Mouse (Mus musculus) MEL (cell line): ENCODE measurements around the gene Wnt10a. TPM values are rescaled to one million over a fixed set of nuclear protein-coding genes. Genes with fewer than 3 reads are reported as not detected.

Experiments used
- DNase-seq: peaks from one replicate; pipeline ENCODE4 v3.0.0; 2011; ENCODE audit warnings: low read depth, low spot score
- H3K27ac ChIP-seq: 2 replicates; pipeline ENCODE4 v1.5.1; 2012; ENCODE audit warnings: low read depth, mild to moderate bottlenecking, control low read depth, low read length, moderate library complexity; ENCODE audit not compliant: control insufficient read depth
- H3K27me3 ChIP-seq, 2 experiments: fragments of 150-350 bp in 1 of 2; sonication (generic) in 1 of 2; 2 replicates each; pipeline ENCODE4 v1.6.1; 2012; ENCODE audit warnings: low read length in 2 of 2, mild to moderate bottlenecking in 2 of 2, improper control_type of control experiment in 1 of 2, moderate library complexity in 1 of 2; ENCODE audit not compliant: insufficient read depth in 2 of 2, control insufficient read depth in 1 of 2
- H3K36me3 ChIP-seq, 2 experiments: 2 replicates each; pipeline ENCODE4 v1.6.1; 2012 to 2014; ENCODE audit warnings: low read length in 2 of 2, improper control_type of control experiment in 1 of 2, inconsistent platforms in 1 of 2, mild to moderate bottlenecking in 1 of 2; ENCODE audit not compliant: insufficient read depth in 2 of 2, control insufficient read depth in 1 of 2
- H3K4me1 ChIP-seq, 2 experiments: fragments of 150-350 bp in 1 of 2; sonication (generic) in 1 of 2; 2 replicates each; pipeline ENCODE4 v1.6.1; 2012; ENCODE audit warnings: low read length in 2 of 2, improper control_type of control experiment in 1 of 2, mild to moderate bottlenecking in 1 of 2; ENCODE audit not compliant: insufficient read depth in 2 of 2, control insufficient read depth in 1 of 2
- H3K4me3 ChIP-seq, 2 experiments: fragments of 150-350 bp in 1 of 2; sonication (generic) in 1 of 2; 2 replicates each; pipeline ENCODE4 v1.5.1; 2012; ENCODE audit warnings: low read depth in 2 of 2, low read length in 2 of 2, mild to moderate bottlenecking in 2 of 2, moderate library complexity in 2 of 2, control low read depth in 1 of 2, improper control_type of control experiment in 1 of 2; ENCODE audit not compliant: control insufficient read depth in 1 of 2, insufficient read depth in 1 of 2
- H3K79me2 ChIP-seq: 2 replicates; pipeline ENCODE4 v1.6.1; 2012; ENCODE audit warnings: mild to moderate bottlenecking, low read length, moderate library complexity; ENCODE audit not compliant: control insufficient read depth, poor library complexity, insufficient read depth
- H3K9ac ChIP-seq: 2 replicates; pipeline ENCODE4 v1.6.1; 2012; ENCODE audit warnings: low read depth, mild to moderate bottlenecking, control low read depth, low read length, moderate library complexity; ENCODE audit not compliant: control insufficient read depth, poor library complexity, severe bottlenecking
- H3K9me3 ChIP-seq: fragments of 150-350 bp; sonication (generic); replicated peaks from 2 replicates; pipeline ENCODE4 v1.6.1; 2012; ENCODE audit warnings: mild to moderate bottlenecking, low read length, improper control_type of control experiment, moderate library complexity; ENCODE audit not compliant: insufficient read depth
- BHLHE40 ChIP-seq: IDR thresholded peaks from 2 replicates; pipeline ENCODE4 v1.6.1; 2012; ENCODE audit warnings: low read depth, mild to moderate bottlenecking, inconsistent platforms, low read length, improper control_type of control experiment, borderline replicate concordance
- CHD1 ChIP-seq: IDR thresholded peaks from 2 replicates; pipeline ENCODE4 v1.6.1; 2012; ENCODE audit warnings: low read depth, mild to moderate bottlenecking, inconsistent platforms, low read length, improper control_type of control experiment
- CHD2 ChIP-seq: IDR thresholded peaks from 2 replicates; pipeline ENCODE4 v1.6.1; 2011; ENCODE audit warnings: low read length, improper control_type of control experiment
- CTCF ChIP-seq, 3 experiments: IDR thresholded peaks in 2 of 3; conservative IDR thresholded peaks in 1 of 3; 2 replicates each; pipeline ENCODE4 v1.5.1; 2011 to 2012; ENCODE audit warnings: low read length in 3 of 3, low read depth in 2 of 3, mild to moderate bottlenecking in 2 of 3, improper control_type of control experiment in 1 of 3, inconsistent platforms in 1 of 3, mixed read lengths in 1 of 3, moderate library complexity in 1 of 3; ENCODE audit not compliant: control insufficient read depth in 1 of 3, insufficient read depth in 1 of 3, poor library complexity in 1 of 3, severe bottlenecking in 1 of 3
- E2F4 ChIP-seq: IDR thresholded peaks from 2 replicates; pipeline ENCODE4 v1.6.1; 2011; ENCODE audit warnings: low read depth, low read length, improper control_type of control experiment, borderline replicate concordance
- EP300 ChIP-seq, 2 experiments: IDR thresholded peaks; 2 replicates each; pipeline ENCODE4 v1.6.1; 2011; ENCODE audit warnings: improper control_type of control experiment in 2 of 2, low read length in 2 of 2, low read depth in 1 of 2, mild to moderate bottlenecking in 1 of 2
- GATA1 ChIP-seq: IDR thresholded peaks from 2 replicates; pipeline ENCODE4 v1.6.1; 2011; ENCODE audit warnings: low read depth, low read length, improper control_type of control experiment
- JUND ChIP-seq: IDR thresholded peaks from 2 replicates; pipeline ENCODE4 v1.6.1; 2011; ENCODE audit warnings: low read depth, mild to moderate bottlenecking, improper control_type of control experiment, low read length
- MAX ChIP-seq: IDR thresholded peaks from 2 replicates; pipeline ENCODE4 v1.6.1; 2011; ENCODE audit warnings: low read length, improper control_type of control experiment
- MAZ ChIP-seq: IDR thresholded peaks from 2 replicates; pipeline ENCODE4 v1.6.1; 2012; ENCODE audit warnings: low read depth, mild to moderate bottlenecking, inconsistent platforms, low read length, improper control_type of control experiment
- MXI1 ChIP-seq: IDR thresholded peaks from 2 replicates; pipeline ENCODE4 v1.6.1; 2011; ENCODE audit warnings: mild to moderate bottlenecking, low read depth, low read length, improper control_type of control experiment
- MYB ChIP-seq: IDR thresholded peaks from 2 replicates; pipeline ENCODE4 v1.6.1; 2011; ENCODE audit warnings: mild to moderate bottlenecking, low read depth, low read length, improper control_type of control experiment
- MYC ChIP-seq: IDR thresholded peaks from 2 replicates; pipeline ENCODE4 v1.6.1; 2011; ENCODE audit warnings: low read depth, mild to moderate bottlenecking, low read length, improper control_type of control experiment, moderate library complexity
- NRF1 ChIP-seq: IDR thresholded peaks from 2 replicates; pipeline ENCODE4 v1.6.1; 2014; ENCODE audit warnings: low read depth, mild to moderate bottlenecking, inconsistent platforms, low read length, improper control_type of control experiment, moderate library complexity; ENCODE audit not compliant: poor library complexity, insufficient read depth, severe bottlenecking
- POLR2A ChIP-seq, 2 experiments: IDR thresholded peaks; 2 replicates each; pipeline ENCODE4 v1.6.1; 2011 to 2012; ENCODE audit warnings: low read length in 2 of 2, mild to moderate bottlenecking in 2 of 2, control low read depth in 1 of 2, improper control_type of control experiment in 1 of 2, low read depth in 1 of 2, moderate library complexity in 1 of 2; ENCODE audit not compliant: control insufficient read depth in 1 of 2, insufficient read depth in 1 of 2, poor library complexity in 1 of 2
- POLR2AphosphoS5 ChIP-seq: IDR thresholded peaks from 2 replicates; pipeline ENCODE4 v1.6.1; 2012; ENCODE audit warnings: low read depth, borderline replicate concordance, mild to moderate bottlenecking, inconsistent platforms, low read length, moderate library complexity, mixed read lengths
- RAD21 ChIP-seq: IDR thresholded peaks from 2 replicates; pipeline ENCODE4 v1.6.1; 2011; ENCODE audit warnings: mild to moderate bottlenecking, low read depth, low read length, improper control_type of control experiment
- TBP ChIP-seq: IDR thresholded peaks from 2 replicates; pipeline ENCODE4 v1.8.0; 2011; ENCODE audit warnings: low read depth, low read length, improper control_type of control experiment
- TCF12 ChIP-seq: IDR thresholded peaks from 2 replicates; pipeline ENCODE4 v1.6.1; 2014; ENCODE audit warnings: low read depth, mild to moderate bottlenecking, inconsistent platforms, low read length, improper control_type of control experiment, moderate library complexity
- USF2 ChIP-seq, 2 experiments: IDR thresholded peaks; 2 replicates each; pipeline ENCODE4 v1.6.1; 2011 to 2012; ENCODE audit warnings: improper control_type of control experiment in 2 of 2, low read length in 2 of 2, borderline replicate concordance in 1 of 2, inconsistent platforms in 1 of 2, low read depth in 1 of 2, mild to moderate bottlenecking in 1 of 2; ENCODE audit not compliant: insufficient read depth in 1 of 2
- ZKSCAN1 ChIP-seq: IDR thresholded peaks from 2 replicates; pipeline ENCODE4 v1.6.1; 2012; ENCODE audit warnings: low read depth, mild to moderate bottlenecking, inconsistent platforms, low read length, improper control_type of control experiment, moderate library complexity
- ZNF384 ChIP-seq: IDR thresholded peaks from 2 replicates; pipeline ENCODE4 v1.6.1; 2012; ENCODE audit warnings: low read depth, mild to moderate bottlenecking, inconsistent platforms, low read length, improper control_type of control experiment
- polyA plus RNA-seq, 2 experiments: library from polyadenylated mRNA; stranded (reverse) in 1 of 2; unstranded in 1 of 2; fragments of >175 nt in 1 of 2; fragments of >200 nt in 1 of 2; gene quantifications; 2 replicates each; pipeline versions ENCODE4 v1.2.1 to v1.2.4; 2012; ENCODE audit warnings: low replicate concordance in 2 of 2, low read depth in 1 of 2; ENCODE audit not compliant: insufficient read length in 2 of 2, insufficient read depth in 1 of 2, missing spikeins in 1 of 2
- total RNA-seq: library from RNA; depleted of rRNA; stranded (reverse); fragments of 300-350 nt; gene quantifications from 2 replicates; pipeline ENCODE4 v1.2.3, GENCODE M21; 2012

The Wnt10a gene
- total and polyA plus RNA-seq, 3 experiments, result not detected

DNA sequence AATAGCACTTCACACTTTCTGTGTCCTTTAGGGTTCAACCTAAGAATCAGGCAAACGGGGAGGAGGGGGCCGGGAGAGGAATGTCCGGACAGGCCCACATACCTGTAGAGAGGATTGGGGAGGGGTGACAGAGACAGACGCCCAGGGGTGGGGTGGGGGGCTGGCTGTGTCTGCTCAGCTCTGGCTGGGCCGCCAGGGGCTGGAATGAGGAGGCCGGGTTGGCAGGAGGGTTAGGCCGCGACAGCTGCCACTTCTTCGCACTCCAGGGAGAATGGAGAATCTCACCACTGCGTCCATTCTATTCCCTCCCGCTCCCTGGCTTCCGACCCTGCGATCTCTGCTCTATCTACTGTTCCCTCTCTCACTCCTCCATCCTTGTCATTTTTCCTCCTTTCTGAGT, 7.8 kb upstream of the Wnt10a start:
- Histone ChIP-seq H3K36me3 (no peaks in the 10 kb centered on the region), H3K4me3 (no peak overlapping the region), H3K79me2 (no peaks in the 10 kb centered on the region), H3K27me3 (peaks cover 1 to 4% of the 10 kb centered on the region in 2 experiments; a peak in 3 of 4 replicates), H3K9ac (no peak overlapping the region), H3K27ac (no peak overlapping the region), H3K9me3 (no peaks in the 10 kb centered on the region), H3K4me1 (no peaks in the 10 kb centered on the region)
- DNase-seq, result no peak
- TF ChIP-seq RAD21 (no peak), EP300 (IDR thresholded peaks at IDR 0.05; ENCODE audit: low read depth in 1 of 2, low read length in 2 of 2) (no peak), USF2 (IDR thresholded peaks at IDR 0.05; ENCODE audit: borderline replicate concordance in 1 of 2, insufficient read depth in 1 of 2, low read depth in 1 of 2, low read length in 2 of 2) (no peak), MAX (no peak), MYB (no peak), BHLHE40 (no peak), JUND (no peak), GATA1 (no peak), E2F4 (no peak), POLR2AphosphoS5 (no peak), ZKSCAN1 (no peak), CHD2 (no peak), MAZ (no peak), CHD1 (no peak), NRF1 (no peak), POLR2A (IDR thresholded peaks at IDR 0.05; ENCODE audit: control insufficient read depth in 1 of 2, insufficient read depth in 1 of 2, low read depth in 1 of 2, low read length in 2 of 2, poor library complexity in 1 of 2) (no peak), TBP (no peak), ZNF384 (no peak), TCF12 (no peak), MXI1 (no peak)

GRCm38 (mm10) chr1:74784041-74784759, 7.1 kb upstream of the Wnt10a start:
- no peak for DNase-seq
- H3K27me3 ChIP-seq, result peaks cover 0 to 4% of the 10 kb centered on the region in 2 experiments; a peak in 3 of 4 replicates
- no peaks in the 10 kb centered on the region for H3K4me1 ChIP-seq
- H3K9ac ChIP-seq, result no peak overlapping the region
- H3K27ac ChIP-seq, result no peak overlapping the region
- no peak overlapping the region for H3K4me3 ChIP-seq
- TF ChIP-seq MYC, result no peak
- TF ChIP-seq CTCF (IDR thresholded peaks at IDR 0.05 in 2 of 3, conservative IDR thresholded peaks at IDR 0.05 in 1 of 3; ENCODE audit: control insufficient read depth in 1 of 3, insufficient read depth in 1 of 3, low read depth in 2 of 3, low read length in 3 of 3, poor library complexity in 1 of 3, severe bottlenecking in 1 of 3), result peak; percentile 25 to 53 (median 42); a peak in 4 of 6 replicates
- TF ChIP-seq, all 39 proteins: peak for 1
- no peaks in the 10 kb centered on the region for H3K9me3 ChIP-seq
- H3K79me2 ChIP-seq, result no peaks in the 10 kb centered on the region
- H3K36me3 ChIP-seq, result no peaks in the 10 kb centered on the region
